Mouse (Mus musculus) cerebellum, adult 11 months (tissue): ENCODE measurements around the gene Stk10.
"Not testable (repeated sequence)": the region's sequence is repeated elsewhere in the genome, so short reads cannot be mapped to it uniquely, and the experiment has no call there.

Experiments used
- DNase-seq: peaks from one replicate; pipeline ENCODE4 v3.0.0; 2022

The Stk10 gene

DNA sequence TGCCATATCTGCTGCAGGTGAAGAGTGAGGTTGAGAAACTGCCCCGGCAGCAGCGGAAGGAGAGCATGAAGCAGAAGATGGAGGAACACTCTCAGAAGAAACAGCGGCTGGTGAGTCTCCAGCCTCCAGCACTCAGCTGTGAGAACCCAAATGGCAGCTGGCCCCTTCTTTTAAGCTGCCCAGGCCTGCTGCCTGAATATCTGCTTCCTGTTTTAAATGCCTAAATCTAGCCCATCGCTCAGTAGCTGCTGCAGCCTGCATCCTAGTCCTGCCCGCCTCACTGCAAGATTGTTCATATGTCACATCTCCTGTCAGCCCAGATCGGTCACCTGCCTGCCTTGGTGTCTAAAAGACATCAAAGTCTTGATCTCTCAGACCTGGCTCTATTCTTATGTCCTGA is 77.5 kb downstream of the Stk10 start:
- no peak for DNase-seq

DNA sequence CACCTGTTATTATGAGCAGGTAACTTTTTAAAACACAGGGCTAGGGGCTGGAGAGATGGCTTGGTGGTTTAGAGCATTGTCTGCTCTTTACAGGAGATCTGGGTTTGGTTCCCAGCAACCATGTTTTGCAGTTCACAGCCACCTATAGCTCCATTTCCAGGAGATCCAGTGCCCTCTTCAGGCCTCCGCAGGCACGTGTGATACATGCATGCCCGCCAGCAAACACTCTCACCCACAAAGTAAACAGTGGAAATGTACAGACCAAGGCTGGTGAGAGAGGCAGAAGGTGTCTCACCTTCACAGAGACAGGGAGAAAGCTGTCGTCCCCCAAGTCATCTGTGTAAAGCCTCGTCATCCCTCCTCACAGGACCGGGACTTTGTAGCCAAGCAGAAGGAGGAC is 79.2 kb downstream of the Stk10 start:
- no peak for DNase-seq

DNA sequence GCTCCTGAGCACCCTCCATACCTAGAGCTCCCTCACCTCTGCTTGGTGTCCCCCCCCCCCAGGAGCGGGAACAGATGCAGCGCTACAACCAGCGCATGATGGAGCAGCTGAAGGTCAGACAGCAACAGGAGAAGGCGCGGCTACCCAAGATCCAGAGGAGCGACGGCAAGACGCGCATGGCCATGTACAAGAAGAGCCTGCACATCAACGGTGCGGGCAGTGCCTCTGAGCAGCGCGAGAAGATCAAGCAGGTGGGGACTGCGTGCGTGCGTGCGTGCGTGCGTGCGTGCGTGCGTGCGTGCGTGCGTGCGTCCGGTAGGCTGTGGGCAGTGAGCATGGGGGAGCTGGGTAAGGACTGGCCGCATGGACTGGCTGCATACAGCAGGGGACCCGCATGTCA is 81.4 kb downstream of the Stk10 start:
- no peak for DNase-seq

DNA sequence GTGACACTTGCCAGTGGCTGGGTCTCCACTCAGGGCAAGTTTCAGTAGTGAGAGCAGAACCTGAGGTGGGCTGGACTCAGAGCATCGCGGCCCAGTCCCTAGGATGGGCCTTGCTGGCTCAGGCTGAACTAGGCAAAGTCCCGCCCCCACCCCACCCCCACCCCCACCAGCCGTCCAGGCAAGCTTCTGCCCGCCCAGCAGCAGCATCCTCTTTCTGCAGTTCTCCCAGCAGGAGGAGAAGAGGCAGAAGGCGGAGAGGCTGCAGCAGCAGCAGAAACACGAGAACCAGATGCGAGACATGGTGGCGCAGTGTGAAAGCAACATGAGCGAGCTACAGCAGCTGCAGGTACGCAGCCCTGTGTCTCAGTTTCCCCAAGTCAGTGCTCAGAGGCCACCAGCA is 82.5 kb downstream of the Stk10 start:
- DNase-seq = no peak

DNA sequence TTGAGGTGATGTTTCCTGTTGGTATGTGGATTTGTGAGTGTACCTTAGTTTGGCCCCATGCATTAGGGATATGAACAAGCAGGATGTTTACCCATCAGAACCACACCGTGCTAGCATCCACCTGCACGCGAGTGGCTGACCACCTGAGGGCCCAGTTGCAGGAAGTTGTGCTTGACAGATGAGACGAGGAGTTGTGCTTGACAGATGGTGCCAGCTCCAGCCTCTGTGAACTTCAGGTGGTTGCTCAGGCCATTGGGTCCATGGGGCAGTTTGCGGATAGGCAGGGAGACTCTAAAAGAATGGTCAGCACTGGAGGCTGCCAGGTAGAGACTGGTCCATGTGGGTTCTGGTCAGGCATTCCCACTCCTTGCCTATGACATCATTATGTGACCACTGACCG is 83.0 kb downstream of the Stk10 start:
- DNase-seq = no peak

DNA sequence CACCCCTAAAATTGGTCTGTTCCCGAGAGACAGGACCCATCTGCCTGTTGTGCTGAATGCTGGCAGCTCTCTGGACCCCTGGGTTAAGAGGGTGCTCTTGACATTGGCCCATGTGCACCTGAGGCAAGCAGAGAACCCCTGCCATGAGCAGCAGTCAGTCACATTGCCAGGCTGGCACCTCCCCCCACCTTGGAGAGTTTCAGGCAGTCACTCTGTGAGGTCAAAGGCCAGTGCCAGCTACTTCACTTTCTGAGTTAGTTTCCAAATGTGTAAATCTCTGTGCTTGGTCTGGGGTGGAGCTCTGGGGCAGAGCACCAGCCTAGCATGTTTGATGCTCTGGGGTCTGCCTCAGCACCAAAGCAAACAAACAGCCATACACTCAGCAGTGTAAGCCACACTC is 84.9 kb downstream of the Stk10 start:
- DNase-seq = no peak

DNA sequence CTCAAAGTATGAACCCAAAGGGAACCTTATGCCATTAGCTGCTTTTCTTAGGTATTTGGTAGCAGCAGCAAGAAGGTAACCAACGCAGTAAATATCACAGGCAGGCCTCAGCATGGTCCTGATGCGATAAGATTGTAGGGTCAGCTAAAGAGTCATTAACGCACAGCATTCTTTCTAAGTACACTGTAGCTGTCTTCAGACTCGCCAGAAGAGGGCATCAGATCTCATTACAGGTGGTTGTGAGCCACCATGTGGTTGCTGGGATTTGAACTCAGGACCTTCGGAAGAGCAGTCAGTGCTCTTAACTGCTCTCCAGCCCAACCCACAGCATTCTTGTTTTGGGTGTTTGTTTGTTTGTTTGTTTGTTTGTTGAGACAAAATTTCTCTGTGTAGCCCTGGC is 85.5 kb downstream of the Stk10 start:
- DNase-seq = not testable (repeated sequence)

DNA sequence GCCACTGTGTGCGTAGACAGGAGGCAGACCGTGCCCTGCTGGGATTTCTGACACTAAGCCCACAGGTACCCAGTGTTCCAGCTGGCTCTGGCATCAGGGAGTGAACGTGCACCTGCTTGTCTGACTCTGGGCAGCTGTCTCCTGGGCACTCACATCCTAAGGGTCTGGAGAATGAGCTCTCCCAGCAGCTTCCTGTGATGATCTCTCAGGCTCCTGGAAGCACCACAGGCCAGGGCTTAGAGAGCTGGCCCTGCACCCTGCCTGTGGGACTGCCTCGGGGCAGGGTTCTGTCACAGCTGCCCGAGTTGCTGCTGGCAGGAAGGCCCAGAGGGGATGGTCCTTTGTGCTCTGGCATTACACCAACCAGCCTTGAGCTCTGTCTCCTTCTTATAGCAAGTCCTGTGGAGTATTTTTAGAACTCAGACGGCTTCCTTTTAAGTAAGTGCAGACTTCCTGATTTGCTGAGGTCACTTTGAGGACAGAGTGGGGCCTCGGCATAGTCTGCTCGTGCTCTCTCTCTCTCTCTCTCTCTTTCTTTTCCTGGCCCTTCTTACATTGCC is 86.2 kb downstream of the Stk10 start:
- DNase-seq = no peak

DNA sequence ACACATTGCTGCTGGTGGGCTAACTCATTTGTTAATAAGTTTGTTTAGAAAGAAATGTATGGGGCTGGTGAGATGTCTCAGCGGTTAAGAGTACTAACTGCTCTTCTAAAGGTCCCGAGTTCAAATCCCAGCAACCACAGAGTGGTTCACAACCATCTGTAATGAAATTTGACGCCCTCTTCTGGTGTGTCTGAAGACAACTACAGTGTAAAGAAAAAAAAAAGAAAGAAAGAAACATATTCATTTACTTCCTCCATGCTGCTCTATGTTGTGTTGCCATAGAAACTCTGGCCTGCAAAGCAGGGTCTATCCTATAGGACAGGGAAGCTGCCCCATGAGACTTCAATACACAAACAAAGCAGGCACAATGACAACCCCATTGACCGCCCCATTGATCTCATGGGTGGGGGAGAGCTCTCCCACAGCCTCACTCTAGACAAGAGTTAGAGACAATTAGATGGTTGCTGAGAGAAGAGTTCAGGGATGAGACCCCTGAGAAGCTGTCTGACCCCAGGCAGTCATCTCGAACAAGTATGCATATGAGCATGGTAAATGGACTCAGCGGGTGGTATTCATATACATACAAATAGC is 86.9 kb downstream of the Stk10 start:
- no peak for DNase-seq

DNA sequence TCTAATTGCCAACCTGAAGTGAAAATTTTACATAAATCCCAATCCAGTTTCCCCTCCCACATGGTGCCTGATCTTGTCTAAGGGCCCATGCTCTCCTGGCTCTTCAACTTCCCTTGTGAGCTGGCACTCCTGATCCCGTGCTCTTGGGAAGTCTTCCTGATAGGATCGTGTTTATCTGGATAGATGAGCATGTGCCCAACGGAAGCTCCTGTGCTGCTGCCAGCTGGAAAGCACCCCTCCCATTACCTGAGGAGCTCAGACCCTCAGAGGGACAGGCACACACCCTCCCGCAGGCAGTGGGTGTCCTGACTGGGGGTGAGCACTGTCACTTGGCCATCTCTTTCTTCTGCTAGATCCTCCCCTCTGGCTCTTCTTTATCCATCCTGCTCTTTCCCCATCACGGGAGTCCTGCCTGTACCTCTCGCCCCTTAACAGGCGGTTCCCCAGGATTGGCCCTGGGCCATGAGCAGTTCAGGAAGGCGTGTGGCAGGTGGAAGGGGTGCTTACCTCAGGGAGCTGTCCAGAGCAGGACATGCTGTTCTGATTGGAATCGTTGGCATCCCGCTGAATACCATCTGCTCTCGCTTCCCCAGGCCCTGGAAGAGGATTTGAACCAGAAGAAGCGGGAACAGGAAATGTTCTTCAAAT is 88.8 kb downstream of the Stk10 start:
- DNase-seq = peak; percentile 96

DNA sequence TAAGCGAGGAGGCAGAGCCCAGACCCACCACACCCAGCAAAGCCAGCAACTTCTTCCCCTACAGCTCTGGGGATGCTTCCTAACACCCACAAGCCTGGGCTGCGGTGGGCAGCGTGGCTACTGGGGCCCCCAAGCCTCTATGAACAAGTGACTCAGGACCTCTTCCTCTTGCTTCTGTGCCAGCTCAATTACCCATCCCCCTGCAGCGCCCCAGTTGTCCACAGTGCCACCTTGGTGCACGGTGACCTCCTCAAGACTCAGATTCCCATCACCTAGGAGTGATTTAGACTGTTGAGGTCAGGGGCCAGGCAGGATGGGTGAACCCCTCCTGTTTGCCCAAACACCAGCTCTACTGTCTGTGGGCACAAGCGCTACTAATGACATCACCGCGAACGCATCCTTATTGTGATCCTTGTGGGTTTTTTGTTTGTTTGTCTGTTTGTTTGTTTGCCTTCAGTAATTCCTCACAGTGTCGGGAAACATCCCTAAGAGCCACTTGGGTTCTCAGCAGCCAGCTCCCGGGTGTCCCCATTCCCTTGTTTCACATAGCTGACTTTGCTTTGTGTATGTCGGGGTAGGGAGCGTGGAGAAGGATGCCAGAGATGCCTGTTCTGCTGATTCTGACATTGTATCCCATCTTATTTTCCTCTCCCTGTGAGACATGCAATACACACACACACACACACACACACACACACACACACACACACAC is 89.5 kb downstream of the Stk10 start:
- DNase-seq = no peak

DNA sequence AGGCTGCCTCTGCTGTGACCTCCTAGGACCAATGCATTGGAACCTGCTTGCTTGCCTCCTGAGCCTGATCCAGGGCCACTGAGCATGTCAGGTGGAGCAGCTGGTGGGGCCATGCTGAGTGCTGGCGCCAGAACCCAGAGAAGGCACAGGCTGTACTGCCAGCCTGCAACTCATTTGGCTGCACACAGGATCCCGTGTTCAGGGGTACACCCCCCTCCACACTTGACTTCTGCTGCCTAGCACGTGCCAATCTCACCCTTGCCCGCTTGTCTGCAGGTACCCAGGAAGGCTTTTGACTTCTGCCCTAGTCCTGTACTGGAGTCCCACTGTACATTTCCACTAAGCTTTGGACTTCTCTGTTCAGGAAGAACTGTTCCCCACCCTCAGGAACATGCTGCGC is 90.1 kb downstream of the Stk10 start:
- peak; percentile 95 for DNase-seq

DNA sequence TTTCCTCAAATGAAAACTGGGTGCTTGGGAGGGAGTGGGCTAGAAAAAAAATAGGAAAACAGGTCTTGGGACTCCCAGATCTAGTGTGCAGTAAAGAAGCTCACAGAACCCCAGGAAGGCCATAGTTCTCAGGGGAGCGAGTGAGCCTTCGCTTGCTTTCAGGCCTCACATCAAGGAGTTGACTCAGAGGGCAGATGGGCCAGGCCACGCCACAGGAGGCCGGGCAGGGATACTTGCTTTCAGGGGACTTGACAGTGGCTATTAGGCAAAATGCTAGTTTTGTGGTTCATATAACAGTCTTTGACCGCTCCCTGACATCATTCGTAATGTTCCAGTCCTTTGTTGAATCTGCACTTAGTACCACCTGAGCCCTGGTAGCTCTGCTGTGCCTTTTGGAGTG is 90.8 kb downstream of the Stk10 start:
- no peak for DNase-seq

DNA sequence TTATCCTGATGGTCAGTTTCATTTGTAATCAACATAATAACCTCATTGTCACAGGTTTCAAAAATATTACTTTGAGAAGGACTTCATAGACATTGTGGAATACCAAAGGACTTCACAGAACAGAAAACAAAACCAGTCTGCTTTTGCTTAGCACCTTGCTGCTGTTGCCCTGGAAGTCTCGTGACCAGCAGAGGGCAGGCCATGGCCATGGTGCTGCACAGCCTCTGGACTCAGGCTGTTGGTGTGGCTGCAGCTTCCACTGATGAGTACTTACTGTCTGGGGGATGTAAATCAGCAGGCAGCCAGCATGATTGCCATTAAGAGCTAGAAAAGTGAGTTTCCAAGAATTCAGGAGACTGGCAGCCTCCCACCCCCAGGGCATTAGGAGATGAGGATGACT is 92.6 kb downstream of the Stk10 start:
- no peak for DNase-seq

DNA sequence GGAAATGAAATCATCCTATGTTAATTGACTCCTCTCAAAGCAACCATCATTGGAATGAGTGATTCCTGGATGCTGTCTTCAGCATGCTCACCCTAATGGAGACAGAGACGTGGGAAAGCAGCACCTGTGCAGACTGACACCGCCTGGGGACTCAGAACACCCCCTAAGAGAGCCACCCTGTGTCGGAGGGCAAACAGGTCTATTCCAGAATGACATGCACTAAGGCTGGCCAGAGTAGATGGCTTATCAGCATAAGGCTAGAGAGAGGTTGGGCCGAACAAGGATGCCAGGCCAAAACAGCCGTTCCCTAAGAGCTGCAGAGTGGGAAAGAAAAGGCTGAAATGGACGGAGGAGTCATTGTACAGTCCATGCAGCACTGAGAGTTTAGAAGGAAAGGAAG is 93.0 kb downstream of the Stk10 start:
- no peak for DNase-seq

DNA sequence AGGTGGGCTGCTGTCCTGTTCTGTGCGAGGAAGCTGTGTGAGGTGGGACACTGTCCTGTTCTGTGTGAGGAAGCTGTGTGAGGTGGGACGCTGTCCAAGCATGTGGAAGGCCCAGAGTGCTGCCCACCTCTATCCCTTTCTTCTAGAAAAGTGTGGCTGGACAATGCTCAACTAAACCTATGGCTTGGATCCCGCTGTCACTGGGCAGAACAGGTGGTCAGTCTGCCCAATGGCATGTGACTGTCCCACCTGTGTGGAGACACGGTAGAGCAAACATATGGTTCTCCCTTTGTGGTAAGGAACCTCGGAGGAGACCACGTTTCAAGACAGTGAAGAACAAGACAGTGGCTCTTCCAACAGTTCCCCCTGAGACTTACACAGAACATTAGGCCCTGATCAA is 94.8 kb downstream of the Stk10 start:
- no peak for DNase-seq

DNA sequence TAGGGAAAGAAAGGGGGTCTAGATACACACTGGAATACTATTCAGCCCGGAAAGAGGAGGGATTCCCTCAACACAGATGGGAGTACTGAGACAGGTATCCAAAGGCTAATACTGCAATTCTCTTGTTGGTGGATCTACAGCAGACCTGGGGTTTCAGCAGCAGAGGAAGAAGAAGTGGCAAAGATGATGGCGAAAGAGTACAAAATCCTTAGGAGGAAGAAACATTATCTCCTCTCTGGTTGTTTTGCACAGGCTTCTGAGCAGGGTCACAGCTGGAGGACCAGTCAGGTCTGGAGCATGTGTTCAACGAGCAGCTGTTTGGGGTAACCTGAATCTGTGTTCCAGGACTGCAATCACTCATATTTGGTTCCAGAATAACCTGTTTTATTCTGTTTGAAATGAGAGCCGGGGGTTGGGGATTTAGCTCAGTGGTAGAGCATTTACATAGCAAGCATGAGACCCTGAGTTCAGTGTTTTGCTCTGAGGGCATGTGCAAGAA is 96.7 kb downstream of the Stk10 start:
- DNase-seq = no peak

DNA sequence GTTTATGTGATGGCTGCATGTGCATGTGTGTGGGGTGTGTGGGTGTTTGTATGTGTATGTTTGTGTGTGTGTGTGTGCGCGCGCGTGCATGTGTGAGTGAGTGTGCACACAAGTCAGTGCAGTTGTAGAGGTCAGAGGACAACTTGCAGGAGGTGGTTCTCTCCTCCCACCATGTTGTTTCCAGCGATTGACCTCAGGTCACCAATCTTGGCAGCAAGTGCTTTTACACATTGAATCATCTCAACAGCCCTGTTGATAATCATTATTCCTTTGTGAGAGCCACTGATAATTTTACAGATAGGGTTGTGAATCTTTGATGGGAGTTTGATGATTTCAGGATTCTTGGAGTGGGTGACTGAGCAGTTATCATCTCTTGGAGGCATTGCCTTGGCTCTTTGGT is 99.6 kb downstream of the Stk10 start:
- no peak for DNase-seq

DNA sequence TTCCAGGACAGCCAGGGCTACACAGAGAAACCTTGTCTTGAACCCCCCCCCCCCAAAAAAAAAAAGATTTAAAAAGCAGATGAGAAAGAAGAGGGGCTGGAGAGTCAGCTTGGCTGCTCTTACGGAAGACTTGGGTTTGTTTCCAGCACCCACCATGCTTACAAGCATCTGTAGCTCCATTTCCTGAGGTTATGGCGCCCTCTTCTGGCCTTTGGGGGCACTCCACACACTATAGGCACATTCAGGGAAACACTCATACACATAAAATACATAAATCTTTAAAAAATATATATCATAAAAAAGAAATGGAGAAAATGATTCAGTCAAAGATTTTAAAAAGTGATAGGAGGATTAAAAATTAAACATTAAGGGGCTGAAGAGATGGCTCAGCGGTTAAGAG is 100.4 kb downstream of the Stk10 start:
- DNase-seq = no peak

DNA sequence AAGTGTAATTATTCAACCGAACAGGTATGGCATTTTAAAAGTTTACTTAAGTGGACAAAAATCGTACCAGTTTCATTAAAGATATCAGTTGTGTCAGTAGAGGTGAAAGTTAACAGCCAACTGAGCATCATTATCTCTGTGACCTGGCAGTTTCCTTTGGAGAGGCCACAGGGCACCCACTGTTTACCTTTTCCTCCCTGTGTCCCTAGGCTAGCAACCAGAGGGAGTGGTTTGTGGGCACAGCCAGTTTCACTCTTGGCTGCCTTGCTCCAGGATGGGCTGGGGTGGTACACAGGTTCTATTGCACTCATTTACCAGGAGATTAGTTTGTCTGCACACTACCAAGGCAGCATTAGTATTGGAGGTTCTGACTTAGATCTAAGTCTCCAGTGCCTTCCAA is 101.0 kb downstream of the Stk10 start:
- DNase-seq = no peak

DNA sequence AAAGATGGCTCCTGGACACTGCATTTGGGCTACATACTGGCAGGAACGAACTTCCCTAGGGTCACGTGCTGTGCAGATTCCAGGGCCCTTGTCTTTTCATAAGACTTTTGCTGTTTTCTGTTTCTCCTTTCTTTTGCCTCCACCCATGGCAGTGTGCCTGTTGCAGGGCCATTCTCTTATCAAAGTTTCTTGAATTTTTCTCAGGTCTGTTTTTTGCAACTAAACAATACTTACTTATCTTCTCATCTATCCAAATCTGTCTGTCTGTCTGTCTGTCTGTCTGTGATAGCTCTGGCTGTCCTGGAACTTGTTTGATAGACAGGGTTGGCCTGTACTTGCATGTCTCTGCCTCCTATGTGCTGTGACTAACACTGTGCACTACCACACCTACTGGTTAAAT is 101.7 kb downstream of the Stk10 start:
- DNase-seq = no peak

DNA sequence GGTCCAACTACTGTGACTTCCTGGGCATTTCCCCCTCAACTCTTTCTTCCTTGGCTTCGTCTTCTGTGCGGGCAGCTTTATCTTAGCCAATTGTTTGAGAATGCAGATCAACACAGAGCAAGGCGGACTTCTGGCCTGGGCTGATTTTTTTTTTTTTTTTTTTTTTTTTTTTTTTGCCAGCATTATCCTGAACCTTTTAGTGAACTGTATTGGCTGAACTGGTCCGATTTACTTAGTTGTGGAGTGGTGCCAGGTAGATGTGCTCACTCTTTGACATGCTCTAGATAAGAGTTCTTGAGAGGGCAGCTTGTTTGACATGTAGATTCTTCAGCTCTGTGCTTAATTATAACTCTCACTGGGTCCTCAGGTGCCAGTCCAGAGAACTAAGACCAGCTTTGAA is 103.2 kb downstream of the Stk10 start:
- no peak for DNase-seq

DNA sequence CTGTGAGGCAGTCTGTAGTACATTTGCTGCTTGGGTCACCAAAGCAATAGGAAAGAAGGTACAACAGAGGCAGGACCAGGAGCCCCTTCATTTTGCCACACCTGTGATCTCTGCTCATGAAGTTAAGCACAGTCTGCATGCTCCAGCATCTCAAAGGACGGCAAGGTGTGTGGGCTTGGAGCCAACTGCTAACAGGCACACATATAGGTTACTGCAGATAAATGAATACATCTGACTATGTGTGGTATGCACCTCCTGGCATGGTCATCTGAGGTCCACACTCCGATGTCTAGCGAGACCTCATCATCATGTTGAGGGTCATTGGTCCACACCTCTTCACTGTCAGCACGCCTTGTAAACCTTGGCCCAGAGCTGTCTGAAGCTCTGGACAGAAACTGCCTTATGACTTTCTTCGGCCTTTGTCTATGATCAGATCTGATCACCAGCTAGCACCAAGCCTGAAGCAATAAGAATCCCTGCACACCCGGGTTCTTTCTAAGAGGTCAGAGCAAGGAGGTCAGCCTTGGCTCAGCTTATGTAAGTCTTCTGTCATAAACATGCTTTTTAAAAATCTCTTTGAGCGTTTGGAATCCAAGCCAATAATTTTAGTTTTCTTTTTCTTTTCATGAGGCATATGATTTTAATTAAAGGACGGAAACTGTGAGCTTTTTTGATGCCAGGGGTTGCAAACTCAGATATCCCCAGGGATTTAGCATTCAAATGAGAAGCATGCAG is 105.6 kb downstream of the Stk10 start:
- no peak for DNase-seq

DNA sequence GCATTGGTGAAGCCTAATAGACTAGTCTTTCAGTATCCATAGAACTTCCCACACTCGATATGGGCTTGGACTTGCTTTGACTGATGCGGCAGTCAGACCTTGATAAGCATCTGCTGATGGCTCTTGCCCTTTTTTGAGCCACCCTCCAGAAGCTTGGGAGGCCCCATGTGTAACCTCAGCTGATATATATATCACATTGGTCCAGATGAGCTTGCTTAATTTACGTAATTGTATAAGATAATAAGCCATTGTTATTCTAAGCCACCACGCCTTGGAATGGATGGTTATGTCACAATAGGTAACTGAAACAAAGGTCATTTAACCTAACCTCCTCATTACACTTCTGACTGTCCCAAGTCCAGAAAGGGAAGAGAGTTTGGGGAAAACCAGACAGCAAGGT is 107.5 kb downstream of the Stk10 start:
- DNase-seq = no peak
